Mouse (Mus musculus) heart, embryonic 11.5 days (tissue): ENCODE measurements around the gene Apbb2. TPM values are rescaled to one million over a fixed set of nuclear protein-coding genes. Genes with fewer than 3 reads are reported as not detected.

Experiments
- ATAC-seq: fragments of 200-750 bp; cut with Nextera tagmentation; replicated peaks from 2 replicates; pipeline ENCODE4 v1.8.0; 2017; ENCODE audit warnings: moderate library complexity; ENCODE audit not compliant: insufficient number of reproducible peaks, low FRiP score, low TSS enrichment
- H3K27ac ChIP-seq: fragments of 300-500 bp; sonication (generic); 2 replicates; pipeline ENCODE4 v1.5.1; 2014; ENCODE audit warnings: mild to moderate bottlenecking, low read depth, low read length
- H3K27me3 ChIP-seq: fragments of 300-500 bp; sonication (generic); 2 replicates; pipeline ENCODE4 v1.6.1; 2014; ENCODE audit warnings: mild to moderate bottlenecking, low read length, mixed read lengths; ENCODE audit not compliant: control insufficient read depth, insufficient read depth
- H3K36me3 ChIP-seq: fragments of 300-500 bp; sonication (generic); 2 replicates; pipeline ENCODE4 v1.6.1; 2014; ENCODE audit warnings: mild to moderate bottlenecking, low read length, moderate library complexity, mixed read lengths; ENCODE audit not compliant: control insufficient read depth, insufficient read depth
- H3K4me1 ChIP-seq: fragments of 300-500 bp; sonication (generic); 2 replicates; pipeline ENCODE4 v1.6.1; 2014; ENCODE audit warnings: low read length; ENCODE audit not compliant: control insufficient read depth, insufficient read depth
- H3K4me2 ChIP-seq: fragments of 300-500 bp; sonication (generic); 2 replicates; pipeline ENCODE4 v1.6.1; 2014; ENCODE audit warnings: mild to moderate bottlenecking, moderate library complexity
- H3K4me3 ChIP-seq: fragments of 300-500 bp; sonication (generic); 2 replicates; pipeline ENCODE4 v1.5.1; 2014; ENCODE audit warnings: low read depth, low read length
- H3K9ac ChIP-seq: fragments of 300-500 bp; sonication (generic); 2 replicates; pipeline ENCODE4 v1.6.1; 2014; ENCODE audit warnings: mild to moderate bottlenecking, low read depth, low read length, moderate library complexity
- H3K9me3 ChIP-seq: fragments of 300-500 bp; sonication (generic); replicated peaks from 2 replicates; pipeline ENCODE4 v1.6.1; 2016; ENCODE audit warnings: low read length; ENCODE audit not compliant: control insufficient read depth
- WGBS: fragments of 180-500 bp; shearing (Covaris S2); extraction: QIAGEN DNeasy Blood & Tissue Kit; methylation state at CpG from one replicate; pipeline ENCODE4 v1.1.7; 2014; ENCODE audit not compliant: insufficient replicate concordance; 5-methylcytosine and 5-hydroxymethylcytosine counted together
- polyA plus RNA-seq: library from polyadenylated mRNA; unstranded; fragments of >200 nt; fragmentation: Nextera tagmentation; extraction: Ambion mirVana; gene quantifications from 2 replicates; pipeline ENCODE4 v1.2.1, GENCODE M21; 2014

Apbb2 gene
- polyA plus RNA-seq, 1 experiment from 2014 or later = 25.9 TPM

- WGBS = 83% methylated on average over 7 of the region's 7 CpGs
- no peak overlapping the region for H3K4me2 ChIP-seq
- no peak for ATAC-seq
- H3K4me1 ChIP-seq = peaks cover 13% of the 10 kb centered on the region
- H3K36me3 ChIP-seq = no peaks in the 10 kb centered on the region
- H3K9ac ChIP-seq = no peak overlapping the region
- no peak overlapping the region for H3K4me3 ChIP-seq
- H3K27ac ChIP-seq = 0 out of 2 replicates have a peak overlapping the region, but pooled peaks have one; percentile 50
- H3K9me3 ChIP-seq = no peaks in the 10 kb centered on the region
- no peaks in the 10 kb centered on the region for H3K27me3 ChIP-seq
Observed at GRCm38 (mm10) chr5:66406431-66406830, 212.2 kb downstream of the Apbb2 start.

DNA sequence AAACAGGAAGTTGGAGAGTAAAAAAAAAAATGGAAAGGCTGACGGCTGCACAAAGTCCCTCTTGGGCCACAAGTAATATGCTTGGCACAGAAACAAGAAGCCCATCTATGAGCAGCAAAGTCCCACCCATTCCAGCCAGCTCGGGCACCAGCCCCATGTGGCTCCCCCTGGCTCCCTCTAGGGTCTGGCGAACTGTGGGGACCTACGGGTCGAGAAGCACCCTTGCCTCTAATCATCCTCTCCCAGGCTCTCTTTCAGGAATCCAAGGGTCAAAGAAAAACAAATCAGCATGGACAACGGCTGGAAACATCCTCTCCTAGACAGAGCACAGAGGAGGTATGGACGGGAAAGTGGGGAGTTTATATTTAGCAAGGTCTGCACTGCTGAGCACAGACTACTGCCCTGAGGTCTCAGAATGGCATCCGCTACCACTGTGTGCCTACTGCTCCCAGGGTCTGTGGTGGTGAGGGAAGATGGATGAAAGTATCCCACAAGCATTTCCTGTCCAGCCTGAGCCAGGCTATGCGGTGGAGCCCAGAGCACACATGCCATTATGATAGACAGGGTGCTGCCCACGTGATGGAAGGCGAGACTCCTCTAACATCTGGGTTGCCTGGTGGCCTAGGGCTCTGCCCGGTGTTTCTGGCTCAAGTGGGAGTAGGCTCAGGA, 212.7 kb downstream of the Apbb2 start:
- H3K9me3 ChIP-seq = no peaks in the 10 kb centered on the region
- H3K27me3 ChIP-seq = no peaks in the 10 kb centered on the region
- peak overlapping the region; percentile 50 for H3K27ac ChIP-seq
- no peaks in the 10 kb centered on the region for H3K36me3 ChIP-seq
- H3K4me2 ChIP-seq = peak overlapping the region; percentile 34; the same call in 1 of the 2 replicates
- no peak overlapping the region for H3K9ac ChIP-seq
- H3K4me1 ChIP-seq = peaks cover 13% of the 10 kb centered on the region
- H3K4me3 ChIP-seq = no peak overlapping the region
- WGBS = 40% methylated on average over 12 of the region's 12 CpGs
- peak; percentile 52; the same call in 1 of the 2 replicates for ATAC-seq

DNA sequence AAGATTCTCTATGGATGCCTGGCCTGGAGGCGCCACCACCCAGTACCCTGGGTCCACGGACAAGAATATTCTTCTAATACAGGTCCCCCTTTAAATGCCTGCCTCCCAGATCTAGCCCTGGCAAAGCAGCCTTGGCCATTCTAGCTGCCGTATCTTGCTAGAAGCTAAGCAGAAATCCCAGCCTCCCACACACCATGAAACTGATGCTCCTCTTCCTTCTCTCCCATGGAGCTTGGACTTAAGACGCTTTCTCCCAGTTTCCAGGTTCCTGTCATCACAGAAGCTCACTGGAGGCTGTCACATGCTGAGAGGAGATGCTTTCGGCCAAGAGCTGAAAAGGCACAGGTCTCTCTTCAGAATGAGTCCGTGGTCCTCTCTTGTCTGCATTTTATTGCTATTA, 213.3 kb downstream of the Apbb2 start:
- H3K27me3 ChIP-seq = no peaks in the 10 kb centered on the region
- peak overlapping the region; percentile 50; the same call in 1 of the 2 replicates for H3K27ac ChIP-seq
- H3K4me2 ChIP-seq = no peak overlapping the region
- ATAC-seq = no peak
- no peaks in the 10 kb centered on the region for H3K9me3 ChIP-seq
- no peak overlapping the region for H3K9ac ChIP-seq
- peaks cover 13% of the 10 kb centered on the region for H3K4me1 ChIP-seq
- H3K36me3 ChIP-seq = no peaks in the 10 kb centered on the region
- no peak overlapping the region for H3K4me3 ChIP-seq
- WGBS = 72% methylated on average over 6 of the region's 6 CpGs

DNA sequence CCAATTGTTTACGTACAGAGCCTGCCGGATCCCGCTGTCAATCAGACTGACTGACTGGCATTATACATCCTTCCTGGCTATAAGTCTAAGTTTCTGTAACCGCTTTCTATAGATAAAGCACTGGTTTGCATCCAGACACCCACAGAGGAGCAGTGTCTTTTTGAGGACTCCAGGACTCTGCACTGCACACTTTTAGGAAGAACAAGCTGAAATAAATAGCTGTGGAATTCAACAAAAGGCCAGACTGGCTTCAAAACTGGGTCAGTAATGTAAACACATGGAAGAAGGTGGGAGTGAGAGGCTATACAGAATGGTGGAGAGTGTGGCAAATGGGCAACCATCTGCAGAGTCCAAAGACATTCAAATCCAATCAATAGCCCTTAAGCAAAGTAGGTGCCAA, 218.0 kb downstream of the Apbb2 start:
- no peak overlapping the region for H3K27ac ChIP-seq
- H3K4me1 ChIP-seq = peaks cover 9% of the 10 kb centered on the region; the same call in 1 of the 2 replicates
- no peak overlapping the region for H3K9ac ChIP-seq
- no peaks in the 10 kb centered on the region for H3K9me3 ChIP-seq
- no peak overlapping the region for H3K4me3 ChIP-seq
- no peaks in the 10 kb centered on the region for H3K36me3 ChIP-seq
- no peak overlapping the region for H3K4me2 ChIP-seq
- 91% methylated on average over 4 of the region's 4 CpGs for WGBS
- no peak for ATAC-seq
- no peaks in the 10 kb centered on the region for H3K27me3 ChIP-seq

GRCm38 (mm10) chr5:66399264-66399620, 219.3 kb downstream of the Apbb2 start:
- H3K4me2 ChIP-seq = no peak overlapping the region
- no peaks in the 10 kb centered on the region for H3K36me3 ChIP-seq
- H3K4me3 ChIP-seq = no peak overlapping the region
- H3K9me3 ChIP-seq = no peaks in the 10 kb centered on the region
- H3K4me1 ChIP-seq = peaks cover 9% of the 10 kb centered on the region; the same call in 1 of the 2 replicates
- no peak overlapping the region for H3K27ac ChIP-seq
- H3K9ac ChIP-seq = no peak overlapping the region
- WGBS = 55% methylated on average over 2 of the region's 2 CpGs
- no peak for ATAC-seq
- no peaks in the 10 kb centered on the region for H3K27me3 ChIP-seq

- H3K9me3 ChIP-seq = no peaks in the 10 kb centered on the region
- 0 out of 2 replicates have a peak overlapping the region, but pooled peaks have one; percentile 12 for H3K27ac ChIP-seq
- no peak overlapping the region for H3K4me3 ChIP-seq
- peaks cover 9% of the 10 kb centered on the region; the same call in 1 of the 2 replicates for H3K4me1 ChIP-seq
- no peak overlapping the region for H3K9ac ChIP-seq
- H3K27me3 ChIP-seq = no peaks in the 10 kb centered on the region
- H3K36me3 ChIP-seq = no peaks in the 10 kb centered on the region
- WGBS = 80% methylated on average over 5 of the region's 5 CpGs
- no peak overlapping the region for H3K4me2 ChIP-seq
- no peak for ATAC-seq
Observed at GRCm38 (mm10) chr5:66398530-66399263, 219.9 kb downstream of the Apbb2 start.

DNA sequence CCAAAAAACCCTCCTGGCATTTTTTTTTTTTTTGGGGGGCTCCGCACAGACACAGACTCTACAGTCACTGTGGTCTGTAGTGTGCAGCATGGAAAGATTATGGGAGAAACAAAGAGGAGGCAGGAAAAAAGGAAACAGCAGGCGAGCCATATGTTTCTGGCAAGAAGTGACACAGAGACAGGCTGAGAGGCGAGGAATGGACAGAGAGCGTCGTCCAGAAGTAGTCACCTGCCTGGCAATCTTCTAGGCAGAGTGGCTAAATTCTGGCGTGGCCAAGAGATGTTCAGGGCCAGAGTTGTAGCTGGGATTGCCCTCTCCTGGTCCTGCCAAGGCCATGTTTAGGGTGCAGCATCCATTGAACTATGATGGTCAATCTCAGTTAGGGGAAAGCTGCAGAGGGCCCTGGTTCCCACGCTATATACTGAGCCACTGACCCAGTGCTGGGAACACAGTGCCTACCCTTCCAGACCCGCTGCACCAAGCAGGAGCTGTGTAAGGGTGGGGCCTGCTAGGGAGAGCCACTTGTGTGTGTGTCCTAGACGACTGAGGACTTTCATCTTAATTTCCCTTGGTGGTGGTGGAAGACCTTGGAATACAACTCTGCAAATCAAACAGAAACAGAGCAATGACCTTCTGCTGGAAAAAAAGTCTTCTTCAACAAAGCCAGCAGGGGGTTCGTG, 224.7 kb downstream of the Apbb2 start:
- Histone ChIP-seq H3K27ac (no peak overlapping the region), H3K9ac (no peak overlapping the region), H3K4me2 (no peak overlapping the region), H3K36me3 (no peaks in the 10 kb centered on the region), H3K4me3 (no peak overlapping the region), H3K27me3 (no peaks in the 10 kb centered on the region), H3K9me3 (no peaks in the 10 kb centered on the region), H3K4me1 (peaks cover 5% of the 10 kb centered on the region; the same call in 1 of the 2 replicates)
- 86% methylated on average over 10 of the region's 10 CpGs for WGBS
- no peak for ATAC-seq

GRCm38 (mm10) chr5:66392861-66393529, 225.6 kb downstream of the Apbb2 start:
- no peak overlapping the region for H3K4me3 ChIP-seq
- no peaks in the 10 kb centered on the region for H3K27me3 ChIP-seq
- H3K36me3 ChIP-seq = no peaks in the 10 kb centered on the region
- no peaks in the 10 kb centered on the region for H3K9me3 ChIP-seq
- no peaks in the 10 kb centered on the region for H3K4me1 ChIP-seq
- no peak overlapping the region for H3K27ac ChIP-seq
- H3K9ac ChIP-seq = no peak overlapping the region
- no peak for ATAC-seq
- 62% methylated on average over 18 of the region's 18 CpGs for WGBS
- H3K4me2 ChIP-seq = no peak overlapping the region
